Mouse (Mus musculus): ENCODE measurements around the gene Muc3.

DNA sequence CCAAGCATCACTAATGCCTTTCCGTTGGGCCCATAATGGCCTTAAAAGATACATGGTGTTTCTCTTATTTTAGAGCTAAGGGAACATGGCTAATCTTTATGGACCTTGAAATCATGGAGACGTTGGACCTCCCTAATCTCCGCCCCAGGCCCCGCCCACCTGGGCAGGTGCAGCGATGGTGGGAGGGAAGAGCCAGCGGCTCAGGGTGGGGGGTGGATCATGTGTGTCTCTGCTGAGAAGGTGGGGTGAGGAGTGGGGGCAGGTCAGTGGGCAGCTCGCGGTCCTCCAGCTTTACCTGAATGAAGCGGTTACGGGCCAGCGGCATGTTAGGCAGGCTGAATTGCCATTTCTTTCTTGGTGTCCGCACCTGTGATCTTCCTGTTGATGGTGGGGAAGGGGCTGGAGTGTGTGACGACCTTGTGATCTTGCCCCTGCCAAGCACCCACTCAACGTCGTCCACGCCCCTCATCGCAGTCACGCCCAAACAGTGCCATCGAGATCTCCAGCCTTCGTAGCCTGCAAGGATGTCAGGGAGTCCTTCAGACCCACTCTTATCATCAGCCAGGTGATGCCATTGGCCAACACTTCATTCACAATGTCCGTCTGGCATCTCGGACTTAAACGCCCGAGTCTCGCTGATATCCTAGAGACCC is 39.1 kb downstream of the Muc3 start:
- TF ChIP-seq POLR2A (IDR thresholded peaks at IDR 0.05; ENCODE audit: low read depth, low read length) (no peak), CTCF (conservative IDR thresholded peaks at IDR 0.05; ENCODE audit: insufficient read depth, insufficient read length, low read depth, low read length) (no peak)
